ENCODE assay signal across 10 mouse cellular contexts in the genomic region with DNA sequence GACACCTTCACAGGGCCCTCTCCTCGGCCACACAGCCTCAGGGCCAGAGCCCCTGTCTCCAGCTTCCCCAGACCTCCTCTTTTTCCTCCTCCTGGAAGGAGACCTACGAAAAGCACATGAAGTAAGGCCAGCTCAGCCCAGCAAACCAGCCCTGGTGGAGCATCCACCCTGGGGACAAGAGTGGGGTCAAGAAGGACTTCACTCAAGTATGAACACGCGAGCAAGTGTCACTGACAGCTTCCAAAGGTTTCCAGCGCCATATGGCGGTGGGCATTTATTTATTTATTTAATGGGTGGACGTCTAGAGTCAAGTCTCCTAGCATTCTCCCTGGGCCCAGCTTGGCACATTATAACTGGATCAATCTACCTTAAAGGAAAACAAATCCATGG. TPM values are rescaled to one million over a fixed set of nuclear protein-coding genes. Genes with fewer than 3 reads are reported as not detected.
A peak's percentile ranks its signal among the peaks of the same experiment; 100 is the strongest.
DNase-seq lines count a peak whose midpoint lies in the region; ATAC-seq and TF ChIP-seq lines count a peak whose summit lies in the region.
"Had no signal": no experiment of that assay in that cellular context is flagged by ENCODE, and none has a peak within 500 bp of the region (broad histone marks: within the 10 kb centered on the region; RNA-seq: fewer than 3 reads in every experiment).

No protein-coding gene starts in this region.

- no peak for ATAC-seq in limb, embryonic 11.5 days (ENCODE audit: insufficient number of reproducible peaks, low FRiP score, low TSS enrichment, low read depth)
- no peak for ATAC-seq in neural tube, embryonic 12.5 days (ENCODE audit: low FRiP score, low read depth)
- ATAC-seq: Patski had no signal

- no peak for TF ChIP-seq CTCF in layer of hippocampus, adult 2 months (conservative IDR thresholded peaks at IDR 0.05)

- peak overlapping the region; percentile 19; the same call in 1 of the 2 replicates for H3K27ac ChIP-seq in layer of hippocampus, adult 2 months
- peak overlapping the region; percentile 87 for H3K27ac ChIP-seq in forebrain, embryonic 10.5 days
- H3K27ac ChIP-seq in limb, embryonic 11.5 days (replicated peaks; ENCODE audit: low read depth, low read length): peak overlapping the region; percentile 25; the same call in 1 of the 2 replicates
- no peak overlapping the region; the same call in 1 of the 2 replicates for H3K27ac ChIP-seq in neural tube, embryonic 12.5 days

- no peaks in the 10 kb centered on the region for H3K36me3 ChIP-seq in forebrain, embryonic 10.5 days (replicated peaks)
- H3K36me3 ChIP-seq in limb, embryonic 11.5 days (ENCODE audit: control insufficient read depth, insufficient read depth, low read length): peaks cover 3% of the 10 kb centered on the region; the same call in 1 of the 2 replicates
- 0 out of 2 replicates have a peak, but pooled peaks cover 5% of the 10 kb centered on the region for H3K36me3 ChIP-seq in neural tube, embryonic 12.5 days

- no peak overlapping the region for H3K4me3 ChIP-seq in layer of hippocampus, adult 2 months
- no peak overlapping the region; the same call in 1 of the 2 replicates for H3K4me3 ChIP-seq in forebrain, embryonic 10.5 days
- no peak overlapping the region for H3K4me3 ChIP-seq in limb, embryonic 11.5 days (ENCODE audit: low read depth, low read length)
- no peak overlapping the region for H3K4me3 ChIP-seq in neural tube, embryonic 12.5 days

- WGBS in forebrain, embryonic 10.5 days: 66% methylated on average over 7 of the region's 7 CpGs
- 68% methylated on average over 7 of the region's 7 CpGs for WGBS in limb, embryonic 11.5 days
- WGBS in neural tube, embryonic 12.5 days: 68% methylated on average over 7 of the region's 7 CpGs

- H3K4me1 ChIP-seq in forebrain, embryonic 10.5 days: peaks cover 43% of the 10 kb centered on the region
- peaks cover 3% of the 10 kb centered on the region; the same call in 1 of the 2 replicates for H3K4me1 ChIP-seq in limb, embryonic 11.5 days (ENCODE audit: control insufficient read depth, insufficient read depth, low read length)
- H3K4me1 ChIP-seq in neural tube, embryonic 12.5 days: peaks cover 7% of the 10 kb centered on the region

- H3K9ac ChIP-seq in limb, embryonic 11.5 days (ENCODE audit: low read length): peak overlapping the region; percentile 52; the same call in 1 of the 2 replicates
- peak overlapping the region; percentile 44; the same call in 1 of the 2 replicates for H3K9ac ChIP-seq in neural tube, embryonic 12.5 days

- no peak for DNase-seq in layer of hippocampus, adult 2 months (ENCODE audit: low spot score in 2 of 2)
- no peak for DNase-seq in layer of hippocampus, adult 11-12 months (ENCODE audit: low spot score)
- DNase-seq in forebrain, embryonic 10.5 days (ENCODE audit: extremely low spot score, low spot score): no peak
- DNase-seq in limb, embryonic 11.5 days (ENCODE audit: low spot score): no peak
- no peak for DNase-seq in cerebellum, postnatal 25 days
- DNase-seq in layer of hippocampus, postnatal 10 days (ENCODE audit: low spot score in 2 of 2): no peak
- no peak for DNase-seq in adrenal gland, postnatal 36 days
- DNase-seq: cerebellum, adult 9-10 months had no signal

- H3K27me3 ChIP-seq in forebrain, embryonic 10.5 days (ENCODE audit: poor library complexity, severe bottlenecking): no peaks in the 10 kb centered on the region
- H3K27me3 ChIP-seq in limb, embryonic 11.5 days (ENCODE audit: control insufficient read depth, insufficient read depth, low read length): no peaks in the 10 kb centered on the region
- H3K27me3 ChIP-seq in neural tube, embryonic 12.5 days (replicated peaks): no peaks in the 10 kb centered on the region
- H3K27me3 ChIP-seq: Patski had no signal

- H3K9me3 ChIP-seq in forebrain, embryonic 10.5 days: no peaks in the 10 kb centered on the region
- no peaks in the 10 kb centered on the region for H3K9me3 ChIP-seq in limb, embryonic 11.5 days (ENCODE audit: control insufficient read depth, low read length)
- no peaks in the 10 kb centered on the region for H3K9me3 ChIP-seq in neural tube, embryonic 12.5 days

- H3K4me2 ChIP-seq in limb, embryonic 11.5 days (ENCODE audit: low read depth, severe bottlenecking): no peak overlapping the region
- peak overlapping the region; percentile 21 for H3K4me2 ChIP-seq in neural tube, embryonic 12.5 days (replicated peaks)

RNA-seq across cellular contexts. Expression of a gene that starts 21.3 kb away (rescaled TPM):
- total RNA-seq in layer of hippocampus, adult 2 months (2021): 10 to 100 TPM; 25.2 to 31.0 TPM
- polyA plus RNA-seq in forebrain, embryonic 10.5 days (2016; fragmentation: Nextera tagmentation; extraction: Ambion mirVana): 66.2 and 71.8 TPM in 2 replicates
- polyA plus RNA-seq in limb, embryonic 11.5 days (2014; fragmentation: Nextera tagmentation; extraction: Ambion mirVana): 63.7 and 67.4 TPM in 2 replicates
- polyA plus RNA-seq in neural tube, embryonic 12.5 days (2016; fragmentation: Nextera tagmentation; extraction: Ambion mirVana): 69.5 and 76.8 TPM in 2 replicates
- 10 to 100 TPM; 31.2 to 34.2 TPM for total RNA-seq in layer of hippocampus, postnatal 10 days (2021)
- total RNA-seq in adrenal gland, postnatal 36 days (2021): 10 to 100 TPM; 36.6 to 44.7 TPM

RNA-seq across cellular contexts. Expression of a gene that starts 38.0 kb away (rescaled TPM):
- 1 to 10 TPM; 1.4 to 2.1 TPM for total RNA-seq in layer of hippocampus, adult 2 months (2021)
- polyA plus RNA-seq in forebrain, embryonic 10.5 days (2016; fragmentation: Nextera tagmentation; extraction: Ambion mirVana): 24.8 and 26.9 TPM in 2 replicates
- polyA plus RNA-seq in limb, embryonic 11.5 days (2014; fragmentation: Nextera tagmentation; extraction: Ambion mirVana): 20.3 and 22.0 TPM in 2 replicates
- 6.6 and 7.4 TPM in 2 replicates for polyA plus RNA-seq in neural tube, embryonic 12.5 days (2016; fragmentation: Nextera tagmentation; extraction: Ambion mirVana)
- total RNA-seq in layer of hippocampus, postnatal 10 days (2021): 1 to 10 TPM; 2.3 to 3.0 TPM
- 1 to 10 TPM; 2.3 TPM for total RNA-seq in adrenal gland, postnatal 36 days (2021)
